Mouse (Mus musculus) urinary bladder, postnatal 10 days (tissue): Measurements from ENCODE around the gene Bok.

Experiments used
- DNase-seq: peaks from one replicate; pipeline ENCODE4 v3.0.0; 2022; ENCODE audit warnings: low spot score

The Bok gene

DNA sequence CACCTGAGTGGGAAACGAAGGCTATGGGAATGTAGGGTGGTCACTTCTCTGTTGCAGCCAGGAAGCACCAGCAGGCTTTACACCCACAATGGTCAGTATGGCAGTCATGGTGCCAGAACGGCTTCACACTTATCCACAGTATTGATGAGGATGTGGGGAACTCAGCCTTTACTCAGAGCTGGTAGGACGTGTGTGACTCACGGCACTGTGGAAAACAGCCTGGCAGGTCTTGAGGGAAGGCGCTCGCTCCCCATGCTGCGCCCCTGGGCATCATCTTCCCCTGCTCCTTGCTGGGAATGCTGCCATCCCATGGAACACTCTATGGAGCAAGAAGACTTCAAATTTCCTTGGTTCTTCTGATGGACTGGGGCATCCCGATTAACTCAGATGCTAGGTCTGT lies 5.6 kb downstream of the Bok start:
- DNase-seq = no peak

DNA sequence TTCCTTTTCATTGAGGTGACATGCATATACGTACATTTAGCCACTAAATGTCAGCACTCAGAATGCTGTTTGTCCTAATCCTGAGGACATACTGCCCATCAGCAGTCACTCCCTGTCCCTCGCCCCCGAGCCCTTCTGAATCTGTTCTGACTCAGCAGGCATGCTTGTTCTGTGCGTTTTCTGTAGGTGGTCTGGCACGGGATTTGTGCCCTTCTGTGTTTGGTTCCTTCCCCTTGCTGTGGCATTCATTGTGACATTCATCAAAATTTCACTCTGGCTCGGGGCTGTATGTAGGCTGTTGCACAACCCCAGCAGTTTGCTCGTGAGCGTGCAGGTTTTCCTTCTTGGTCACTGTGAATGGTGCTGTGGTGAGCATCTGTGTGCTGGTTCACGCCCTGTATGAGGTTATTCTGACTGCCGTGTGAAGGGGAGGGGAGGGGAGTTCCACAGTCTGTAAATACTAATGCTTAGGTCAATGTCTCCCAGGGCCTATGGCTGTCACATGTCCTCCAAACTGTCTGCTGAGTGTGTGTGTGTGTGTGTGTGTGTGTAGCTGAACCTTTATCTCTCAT lies 6.4 kb downstream of the Bok start:
- DNase-seq = no peak

DNA sequence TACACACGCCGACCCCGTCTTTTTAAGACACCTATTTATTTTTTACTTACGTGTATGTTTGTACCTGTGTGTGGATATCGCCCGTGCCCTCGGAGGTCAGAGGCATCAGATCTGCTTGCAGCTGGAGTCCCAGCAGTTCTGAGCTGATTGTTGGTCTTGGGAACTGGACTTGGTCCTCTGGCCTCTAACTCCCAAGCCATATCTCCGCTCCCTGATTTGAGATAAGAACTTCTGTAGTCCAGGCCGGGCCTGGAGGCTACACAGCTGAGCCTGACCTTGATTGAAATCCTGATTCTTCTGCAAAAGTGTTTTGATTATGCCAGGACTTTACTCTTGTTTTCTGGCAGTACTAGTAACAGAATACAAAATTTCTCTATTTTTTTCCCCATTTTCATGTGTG lies 7.3 kb downstream of the Bok start:
- no peak for DNase-seq

DNA sequence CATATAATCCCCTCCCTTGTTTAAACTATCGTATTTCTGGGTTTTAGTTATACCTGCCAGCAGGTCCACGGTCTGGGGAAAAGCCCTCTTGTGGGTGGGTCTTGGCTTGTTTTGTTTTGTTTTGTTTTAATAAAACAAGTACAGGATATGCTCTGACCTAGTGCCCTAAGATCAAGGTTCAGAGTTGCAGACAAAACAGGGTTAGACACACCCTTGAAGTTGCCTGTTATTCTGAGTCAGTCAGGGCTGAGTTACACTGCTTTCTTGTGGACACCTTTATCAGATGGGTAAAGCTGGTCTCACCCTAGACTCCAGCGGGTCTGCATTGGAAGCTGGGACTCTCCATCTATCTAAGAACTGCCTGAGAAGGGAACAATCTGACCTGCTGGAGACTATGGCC lies 8.0 kb downstream of the Bok start:
- DNase-seq = no peak

DNA sequence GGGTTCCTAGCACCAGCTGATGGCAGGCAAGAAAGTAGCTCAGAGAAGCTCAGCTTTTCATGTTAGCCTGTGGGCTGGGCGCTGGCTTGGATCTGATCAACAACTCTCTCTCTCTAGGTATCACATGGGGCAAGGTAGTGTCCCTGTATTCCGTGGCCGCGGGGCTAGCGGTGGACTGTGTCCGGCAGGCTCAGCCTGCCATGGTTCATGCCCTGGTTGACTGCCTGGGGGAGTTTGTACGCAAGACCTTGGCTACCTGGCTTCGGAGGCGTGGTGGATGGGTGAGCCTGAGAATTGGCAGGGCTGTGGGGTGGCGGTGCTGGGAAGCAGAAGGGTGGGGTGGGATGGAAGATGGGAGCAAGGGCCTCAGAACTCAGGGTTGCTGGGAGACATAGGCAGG lies 8.5 kb downstream of the Bok start:
- no peak for DNase-seq

DNA sequence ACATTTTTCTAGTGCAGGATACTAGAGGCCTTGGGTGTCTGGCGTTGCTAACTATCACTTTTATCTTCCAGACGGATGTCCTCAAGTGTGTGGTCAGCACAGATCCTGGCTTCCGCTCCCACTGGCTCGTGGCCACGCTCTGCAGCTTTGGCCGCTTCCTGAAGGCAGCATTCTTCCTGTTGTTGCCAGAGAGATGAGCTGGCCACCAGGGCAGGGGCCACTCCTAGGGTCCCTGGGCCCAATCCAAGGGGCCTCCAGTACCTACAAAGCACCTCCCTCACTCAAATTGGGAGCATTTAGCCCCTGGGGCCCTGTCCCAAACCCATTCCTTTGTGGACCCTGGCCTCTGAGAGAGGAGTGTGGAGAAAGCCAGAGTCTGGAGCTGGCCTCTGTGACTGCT lies 9.5 kb downstream of the Bok start:
- no peak for DNase-seq

DNA sequence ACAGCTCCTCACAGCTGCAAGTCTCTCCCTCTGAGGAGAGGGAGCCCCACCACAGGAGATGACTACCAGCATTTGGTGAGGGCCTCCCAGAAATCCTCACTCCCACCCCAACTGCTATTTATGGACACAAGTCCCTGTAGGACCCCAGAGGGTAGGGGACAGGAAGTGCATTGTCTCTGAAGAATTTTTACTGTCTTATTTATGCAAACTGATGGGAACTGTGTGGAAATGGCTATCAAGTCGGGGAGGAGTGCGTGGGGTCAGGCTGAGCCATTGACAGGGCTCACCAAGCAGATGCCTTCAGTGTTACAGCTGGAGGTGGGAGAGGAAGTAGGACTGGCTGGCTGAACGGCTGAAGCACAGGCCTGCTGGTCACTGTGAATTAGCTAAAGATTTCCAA lies 11.9 kb downstream of the Bok start:
- DNase-seq = no peak

DNA sequence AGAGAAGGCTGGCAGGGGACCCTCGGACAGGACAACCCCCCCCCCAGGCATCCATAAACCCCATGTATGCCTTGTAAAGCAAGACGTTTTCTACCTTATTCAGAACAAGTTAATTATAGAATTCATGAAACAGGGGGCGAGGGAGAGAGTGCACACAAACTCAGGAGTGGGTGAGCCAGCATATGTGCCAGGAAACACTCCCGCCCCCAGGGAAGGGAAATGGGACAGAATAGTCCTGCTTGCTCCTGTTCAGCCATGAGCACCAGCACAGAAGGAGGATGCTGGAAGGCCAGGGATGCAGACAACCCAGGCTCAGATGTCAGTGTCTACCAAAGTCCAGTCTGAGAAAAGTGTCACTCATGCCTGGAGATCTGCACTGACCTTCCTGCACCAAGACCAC lies 13.7 kb downstream of the Bok start:
- no peak for DNase-seq

DNA sequence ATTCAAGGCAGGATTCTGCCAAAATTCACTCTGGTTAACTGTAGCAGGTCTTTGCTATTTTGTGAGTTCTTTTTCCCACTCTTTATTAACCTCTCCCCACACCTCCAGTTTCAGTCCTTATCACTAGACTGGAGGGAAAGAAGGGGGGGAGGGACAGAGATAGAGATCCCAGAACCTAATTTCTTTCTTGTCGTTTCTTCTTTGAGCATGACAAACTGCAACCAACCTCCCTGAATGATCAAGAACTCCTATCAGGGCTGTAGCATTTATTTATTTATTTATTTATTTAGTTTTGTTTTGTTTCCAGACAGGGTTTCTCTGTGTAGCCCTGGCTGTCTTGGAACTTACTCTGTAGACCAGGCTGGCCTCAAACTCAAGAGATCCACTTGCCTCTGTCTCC lies 16.6 kb downstream of the Bok start:
- no peak for DNase-seq

DNA sequence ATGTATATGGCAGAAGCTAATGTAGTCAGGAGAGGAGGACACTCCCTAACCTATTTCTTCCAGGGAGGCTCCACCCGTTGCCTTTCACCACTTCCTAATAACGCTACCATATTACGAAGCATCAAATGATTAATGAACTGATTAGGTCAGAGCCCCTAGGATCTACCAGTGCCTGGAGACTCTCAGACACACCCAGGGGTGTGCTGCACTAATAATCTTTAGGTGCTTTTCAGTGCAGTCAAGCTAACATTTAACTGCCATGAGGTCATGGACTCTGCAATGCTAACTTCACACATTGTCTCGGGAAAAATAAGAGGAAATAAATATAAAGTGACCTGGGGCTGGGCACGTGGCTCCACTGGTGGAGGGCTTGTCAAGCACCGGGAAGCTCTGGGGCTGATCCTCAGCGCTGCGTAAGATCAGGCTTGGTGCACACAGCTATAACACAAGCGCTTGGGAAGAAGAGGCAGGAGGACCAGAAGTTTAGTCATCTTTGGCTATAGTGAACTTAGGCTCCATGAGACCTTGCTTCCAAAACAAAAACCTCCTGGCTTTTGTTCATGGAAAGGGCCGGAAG lies 18.1 kb downstream of the Bok start:
- DNase-seq = no peak

DNA sequence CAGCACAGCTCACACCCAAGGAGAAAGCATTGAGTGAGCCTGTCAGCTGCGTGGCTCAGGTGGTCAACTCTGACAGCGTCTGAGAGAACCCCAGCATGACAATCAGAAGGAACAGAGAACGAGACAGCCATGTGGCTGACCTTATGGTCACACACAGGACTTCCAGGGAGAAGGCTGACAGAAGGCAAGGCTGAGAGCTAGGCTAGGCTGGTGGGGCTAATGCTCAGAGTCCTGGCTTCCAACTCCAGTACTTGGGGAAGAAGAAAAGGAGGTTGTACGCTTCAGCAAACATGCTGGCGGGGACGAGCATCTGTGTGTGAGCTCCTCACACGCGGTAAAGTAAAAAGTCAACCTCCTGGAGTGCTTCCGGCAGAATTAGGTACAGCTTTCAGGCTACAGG lies 18.9 kb downstream of the Bok start:
- no peak for DNase-seq

DNA sequence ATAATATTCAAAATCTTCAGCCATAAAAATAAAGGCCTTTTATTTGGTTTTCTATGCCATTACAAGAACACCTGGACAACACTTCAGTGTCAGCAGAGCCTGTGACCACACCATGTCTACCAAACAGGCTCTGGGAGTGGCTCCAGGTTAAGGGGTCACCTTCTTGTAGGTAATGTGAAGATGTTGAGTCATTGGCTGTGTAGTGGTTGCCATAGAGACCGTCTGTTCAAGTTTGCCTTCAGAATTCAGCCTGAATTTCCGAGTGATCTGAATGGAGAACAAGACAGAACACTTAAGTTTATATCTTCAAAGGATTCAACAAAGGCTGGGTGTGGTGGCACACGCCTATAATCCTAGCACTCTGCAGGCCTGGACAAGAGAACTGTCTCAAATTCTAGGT lies 19.9 kb downstream of the Bok start:
- no peak for DNase-seq

DNA sequence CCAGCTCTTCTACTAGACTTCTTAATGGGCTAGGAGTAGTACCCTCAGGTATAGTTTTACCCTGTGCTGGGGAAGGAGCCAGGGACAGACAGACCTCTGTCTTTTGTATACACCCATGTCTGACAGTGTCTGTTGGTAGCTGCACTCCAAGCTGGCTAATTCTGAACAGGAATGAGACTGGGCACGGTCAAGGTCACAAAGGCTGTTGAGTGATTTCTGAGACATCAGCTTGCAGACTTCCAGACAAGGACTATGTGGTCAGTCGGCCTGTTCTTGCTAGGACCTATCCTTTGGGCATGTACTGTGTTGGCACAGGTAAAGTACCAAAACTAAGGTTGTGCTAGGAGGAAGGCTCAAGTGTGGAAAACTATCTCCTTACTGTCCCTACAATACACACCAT lies 30.7 kb downstream of the Bok start:
- DNase-seq = no peak

DNA sequence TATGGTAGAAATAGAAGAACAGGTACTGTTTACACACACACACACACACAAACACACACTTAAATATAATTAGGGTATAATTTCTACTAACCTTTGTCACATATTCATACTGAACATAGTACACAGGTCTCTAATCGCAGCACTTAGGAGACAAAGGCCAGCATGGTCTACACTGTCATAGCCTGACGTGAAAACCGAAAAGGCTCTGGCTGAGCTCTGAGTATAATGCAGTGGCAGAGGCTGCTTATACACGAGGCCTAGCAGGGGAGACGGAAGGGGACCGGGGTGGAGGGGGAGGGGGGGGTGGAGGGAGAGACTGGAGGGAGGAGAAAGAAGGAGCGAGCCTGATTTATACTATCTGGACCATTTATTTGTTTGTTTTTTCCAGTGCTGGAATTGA lies 36.1 kb downstream of the Bok start:
- DNase-seq = no peak

DNA sequence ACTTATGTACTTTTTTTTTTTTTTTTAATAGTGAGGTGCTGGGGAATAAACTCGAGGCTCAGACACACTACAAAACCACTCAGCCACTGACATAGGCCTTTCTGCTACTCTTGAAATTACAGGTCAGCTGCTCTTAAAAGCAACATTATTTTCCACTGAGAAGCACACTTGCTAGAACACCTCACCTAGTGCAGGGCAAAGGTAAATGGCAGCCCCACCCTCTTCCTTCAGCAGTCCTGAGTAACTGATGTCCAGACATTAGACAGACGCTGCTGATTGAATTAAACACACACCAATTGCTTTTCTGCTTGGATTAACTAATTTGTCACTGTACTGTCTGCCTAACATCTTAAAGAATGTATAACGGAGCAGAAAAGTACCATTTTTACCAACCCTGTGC lies 39.2 kb downstream of the Bok start:
- DNase-seq = no peak

DNA sequence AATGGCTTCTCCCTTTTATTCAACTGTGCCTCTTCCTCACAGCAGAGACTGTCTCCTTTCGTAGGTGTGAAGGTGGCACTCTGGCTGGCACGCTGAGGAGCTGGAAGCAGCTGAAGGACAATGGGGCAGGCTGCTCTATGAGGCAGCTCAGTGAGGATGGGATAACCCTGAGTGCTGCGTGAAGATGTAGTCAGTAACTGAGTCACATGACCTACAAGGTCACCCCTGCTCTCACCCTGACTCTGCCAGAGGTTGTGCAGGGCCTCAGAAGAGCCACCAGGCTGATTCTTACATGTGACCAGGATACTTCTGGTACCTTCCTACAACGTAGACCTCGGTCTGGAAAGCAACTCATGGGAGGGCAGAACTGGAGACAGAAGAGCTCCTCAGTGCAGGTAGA lies 40.2 kb downstream of the Bok start:
- DNase-seq = no peak

DNA sequence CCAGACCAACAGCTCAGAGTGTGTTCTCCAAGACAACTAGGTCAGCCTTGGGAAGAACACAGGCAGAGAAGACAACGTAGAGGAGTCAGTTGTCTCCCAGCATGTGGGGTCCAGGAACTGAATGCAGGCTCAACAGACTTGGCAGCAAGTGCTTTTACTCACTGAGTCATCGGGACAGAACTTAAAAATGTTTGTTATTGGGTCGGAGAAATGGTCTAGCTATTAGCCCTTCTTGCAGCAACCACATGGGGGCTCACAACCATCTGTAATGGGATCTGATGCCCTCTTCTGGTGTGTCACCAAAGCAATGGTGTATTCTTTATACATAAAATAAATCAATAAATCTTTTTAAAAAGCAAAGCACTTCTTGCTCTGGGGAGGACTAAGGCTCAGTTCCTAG lies 40.7 kb downstream of the Bok start:
- DNase-seq = no peak

DNA sequence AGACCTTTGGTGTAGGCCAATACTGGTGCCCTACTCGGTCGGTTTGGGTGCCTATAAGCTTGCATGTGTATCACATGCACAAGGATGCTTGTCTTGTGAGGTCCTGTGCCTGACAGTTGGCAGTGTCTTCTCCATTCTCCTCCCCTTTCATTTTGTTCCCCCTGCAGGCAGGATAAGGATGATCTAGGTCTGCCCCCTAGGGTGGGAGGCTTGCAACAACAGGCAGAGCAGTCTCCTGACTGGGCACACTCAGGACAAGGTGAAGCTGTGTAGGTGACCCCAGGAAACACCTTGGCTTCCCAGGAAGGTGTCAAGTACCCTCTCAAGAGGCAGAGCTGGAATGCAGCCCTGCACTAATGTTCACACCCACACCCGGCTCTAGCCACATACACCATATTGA lies 41.5 kb downstream of the Bok start:
- DNase-seq = no peak

DNA sequence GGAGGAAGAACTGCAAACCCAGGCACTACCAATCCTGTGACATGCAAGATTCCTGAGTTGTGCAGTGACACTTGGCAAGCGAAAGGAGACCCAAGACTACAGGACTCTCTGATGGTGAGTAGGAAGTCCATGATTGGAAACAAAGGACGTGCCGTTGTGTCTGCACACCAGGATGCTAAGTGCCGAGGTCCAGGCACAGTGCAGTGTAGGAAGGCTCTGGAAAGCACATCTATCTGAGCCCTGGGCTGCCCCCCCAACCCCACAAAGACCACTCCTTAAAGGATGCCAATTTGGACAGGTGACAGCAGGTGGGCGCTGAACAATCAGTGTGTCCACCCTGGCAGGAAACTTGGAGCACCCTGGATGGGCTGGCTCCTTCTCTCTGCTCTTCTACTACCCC lies 45.6 kb downstream of the Bok start:
- no peak for DNase-seq

DNA sequence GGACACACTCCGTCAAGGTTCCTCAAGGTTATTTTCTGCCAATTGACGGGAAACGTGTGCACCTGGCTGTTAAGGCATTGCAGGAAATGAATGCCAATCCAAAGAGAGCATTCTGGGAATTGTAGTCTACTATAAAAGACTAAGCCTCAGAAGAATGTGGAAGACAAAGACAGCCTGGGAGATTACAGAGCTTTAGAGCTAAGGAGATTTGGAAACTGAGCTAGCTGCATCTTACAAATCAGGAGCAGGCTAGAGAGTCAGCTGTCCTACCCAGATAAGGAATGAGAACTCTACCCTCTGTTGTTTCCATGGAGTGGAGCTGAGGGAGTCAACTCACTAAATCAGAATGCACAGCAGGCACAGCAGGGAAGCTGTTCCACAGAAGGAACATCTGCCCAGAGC lies 46.4 kb downstream of the Bok start:
- no peak for DNase-seq

DNA sequence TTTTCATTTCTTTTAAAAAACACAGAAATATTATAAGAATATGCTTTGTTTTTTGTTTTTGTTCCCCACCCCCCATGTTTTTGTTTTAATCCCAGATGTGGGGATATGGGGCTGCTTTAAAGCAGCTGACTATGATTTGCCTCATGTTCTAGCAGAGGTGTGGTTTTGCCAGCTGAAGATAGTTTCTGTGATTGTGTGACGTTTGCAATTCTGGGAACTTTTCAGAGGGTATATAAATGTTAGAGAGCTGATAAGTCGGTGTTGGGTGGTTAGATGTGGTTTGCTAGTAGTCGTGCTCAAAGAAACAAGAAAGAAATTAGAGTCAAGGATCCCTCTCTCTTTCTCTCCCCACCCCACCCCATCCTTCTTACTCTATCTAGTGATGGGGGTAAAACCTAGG lies 50.4 kb downstream of the Bok start:
- no peak for DNase-seq

DNA sequence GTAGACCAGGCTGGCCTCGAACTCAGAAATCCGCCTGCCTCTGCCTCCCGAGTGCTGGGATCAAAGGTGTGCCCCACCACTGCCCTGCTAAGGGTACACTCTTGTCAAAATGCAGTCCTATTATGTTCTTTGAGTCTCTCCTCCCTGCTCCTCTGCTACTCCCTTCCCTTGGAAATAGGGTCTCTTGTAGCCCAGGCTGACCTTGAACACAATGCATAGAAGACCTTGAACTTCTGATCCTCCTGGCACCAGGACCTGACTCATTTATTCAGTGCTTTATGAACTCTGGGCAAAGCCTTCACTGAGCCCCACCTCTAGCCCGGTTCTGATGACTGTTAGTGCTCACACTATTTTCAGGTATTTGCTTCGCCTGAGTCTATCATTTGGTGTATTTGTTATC lies 52.3 kb downstream of the Bok start:
- DNase-seq = no peak

DNA sequence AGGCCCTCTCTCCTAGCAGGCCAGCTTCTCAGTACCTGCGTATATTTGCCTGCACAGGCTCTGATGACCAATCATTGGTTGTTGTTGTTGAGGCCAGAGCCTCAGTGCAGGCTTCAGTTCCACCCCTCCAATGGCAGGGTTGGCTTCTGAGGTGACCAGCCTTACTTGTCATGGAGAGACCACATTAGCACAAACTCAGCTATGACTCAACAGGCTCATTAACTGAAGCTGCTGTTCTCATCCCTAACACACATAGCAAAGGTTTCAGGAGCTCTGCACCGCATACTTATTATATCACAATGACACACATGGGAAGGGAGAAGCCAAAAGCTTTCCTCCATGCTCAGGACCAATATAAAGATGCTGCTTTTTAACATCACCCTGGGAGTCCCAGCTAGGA lies 55.2 kb downstream of the Bok start:
- no peak for DNase-seq

DNA sequence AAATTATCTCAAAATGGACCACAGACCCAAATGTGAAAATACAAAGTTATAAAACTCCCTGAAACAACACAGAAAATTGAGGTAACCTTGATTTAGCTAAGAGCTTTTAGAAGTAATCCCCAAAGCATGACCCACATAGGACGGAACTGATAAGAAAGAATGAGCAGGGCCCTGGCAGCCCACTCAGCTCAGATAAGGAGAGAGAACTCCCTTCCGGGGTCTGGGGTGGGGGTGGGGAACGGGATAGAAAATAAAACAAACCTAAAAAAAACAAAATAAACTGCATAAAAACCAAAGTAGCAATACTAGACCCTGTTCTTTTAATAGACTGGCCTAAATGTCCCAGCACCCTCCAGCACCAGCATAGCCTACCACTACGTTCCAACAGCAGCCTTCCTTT lies 56.5 kb downstream of the Bok start:
- no peak for DNase-seq

DNA sequence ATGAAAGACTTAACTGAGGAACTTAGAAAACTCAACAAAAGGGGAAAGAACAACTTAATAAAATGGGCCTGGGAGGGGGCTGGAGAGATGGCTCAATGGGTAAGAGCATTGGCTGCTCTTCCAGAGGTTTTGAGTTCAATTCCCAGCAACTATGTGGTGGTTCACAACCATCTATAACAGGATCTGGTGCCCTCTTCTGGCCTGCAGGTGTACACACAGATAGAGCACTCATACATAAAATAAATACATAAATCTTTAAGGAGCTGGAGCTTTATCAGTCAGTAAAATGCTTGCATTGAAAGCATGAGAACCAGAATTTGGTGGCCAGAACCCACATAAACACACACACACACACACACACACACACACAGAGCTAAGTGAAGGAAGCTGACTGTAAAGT lies 57.5 kb downstream of the Bok start:
- DNase-seq = no peak
